Mouse (Mus musculus): ENCODE measurements around the gene Map7d2. TPM values are rescaled to one million over a fixed set of nuclear protein-coding genes. Genes with fewer than 3 reads are reported as not detected.
A peak's percentile ranks its signal among the peaks of the same experiment; 100 is the strongest.
"Not testable (repeated sequence)": the region's sequence is repeated elsewhere in the genome, so short reads cannot be mapped to it uniquely, and the experiment has no call there.

Map7d2 gene
- under 1 TPM; 0.22 to 0.66 TPM for total RNA-seq (2021)
- long read RNA-seq, experiment 1 = 0 reads
- long read RNA-seq, experiment 2, partial matches to known transcripts = 0 of 1 reads
- long read RNA-seq, experiment 2, other reads (novel, unspliced or antisense) = 1 of 1 reads

- no peak for TF ChIP-seq CTCF (IDR thresholded peaks at IDR 0.05)
- intact Hi-C loops (cut with DNase I) = no loop called here
- Histone ChIP-seq H3K4me3 (peak within 1 kb of the TSS; percentile 69), H3K27ac (no peak within 1 kb of the TSS)
- DNase-seq = peak; percentile 19
These were observed at the start of gene Map7d2 for GRCm38 (mm10) chrX:159414130-159414828. Gene Map7d2 (plus strand): TSS chrX:159414572.

GRCm38 (mm10) chrX:159371831-159372752 lies 42.3 kb upstream of the Map7d2 start, which contains the start of gene Eif1ax:
Gene Eif1ax (plus strand): TSS chrX:159372178.
- Histone ChIP-seq H3K27ac (peak within 1 kb of the TSS; percentile 94), H3K4me3 (peak within 1 kb of the TSS; percentile 85)
- TF ChIP-seq CTCF (IDR thresholded peaks at IDR 0.05) = peak; percentile 10; the same call in 1 of the 2 replicates
- intact Hi-C loops (cut with DNase I) = no loop called here
- peak; percentile 90 for DNase-seq

GRCm38 (mm10) chrX:159372753-159373144 lies 41.6 kb upstream of the Map7d2 start:
- peak overlapping the region; percentile 85 for H3K4me3 ChIP-seq
- peak overlapping the region; percentile 94 for H3K27ac ChIP-seq
- no peak for DNase-seq
- no peak for TF ChIP-seq CTCF (IDR thresholded peaks at IDR 0.05)
- intact Hi-C loops (cut with DNase I) = no loop called here

GRCm38 (mm10) chrX:159387105-159387504 lies 27.3 kb upstream of the Map7d2 start:
- TF ChIP-seq CTCF (IDR thresholded peaks at IDR 0.05) = no peak
- Histone ChIP-seq H3K4me3 (no peak overlapping the region), H3K27ac (no peak overlapping the region)
- no peak for DNase-seq
- intact Hi-C loops (cut with DNase I) = no loop called here

- H3K4me3 ChIP-seq = no peak overlapping the region
- intact Hi-C loops (cut with DNase I) = no loop called here
- TF ChIP-seq CTCF (IDR thresholded peaks at IDR 0.05) = no peak
- DNase-seq = no peak
- H3K27ac ChIP-seq = no peak overlapping the region
These were observed 25.4 kb upstream of the Map7d2 start for GRCm38 (mm10) chrX:159388953-159389352.

GRCm38 (mm10) chrX:159390347-159390962 lies 23.9 kb upstream of the Map7d2 start:
- Histone ChIP-seq H3K4me3 (no peak overlapping the region), H3K27ac (no peak overlapping the region)
- TF ChIP-seq CTCF (IDR thresholded peaks at IDR 0.05) = no peak
- intact Hi-C loops (cut with DNase I) = no loop called here
- no peak for DNase-seq

GRCm38 (mm10) chrX:159391239-159391638 lies 23.1 kb upstream of the Map7d2 start:
- Histone ChIP-seq H3K4me3 (no peak overlapping the region), H3K27ac (no peak overlapping the region)
- DNase-seq = no peak
- no peak for TF ChIP-seq CTCF (IDR thresholded peaks at IDR 0.05)
- intact Hi-C loops (cut with DNase I) = no loop called here

GRCm38 (mm10) chrX:159409253-159409652 lies 5.1 kb upstream of the Map7d2 start:
- DNase-seq = peak; percentile 18
- intact Hi-C loops (cut with DNase I) = no loop called here
- TF ChIP-seq CTCF (IDR thresholded peaks at IDR 0.05) = peak; percentile 49
- H3K4me3 ChIP-seq = no peak overlapping the region
- H3K27ac ChIP-seq = no peak overlapping the region

- no peak overlapping the region for H3K27ac ChIP-seq
- intact Hi-C loops (cut with DNase I) = no loop called here
- peak; percentile 15 for DNase-seq
- TF ChIP-seq CTCF (IDR thresholded peaks at IDR 0.05) = no peak
- H3K4me3 ChIP-seq = peak overlapping the region; percentile 69
These were observed 679 bp downstream of the Map7d2 start for GRCm38 (mm10) chrX:159414829-159415673.

GRCm38 (mm10) chrX:159430507-159430906 lies 16.1 kb downstream of the Map7d2 start:
- H3K4me3 ChIP-seq; H3K27ac ChIP-seq; DNase-seq; intact Hi-C loops (cut with DNase I): not testable (repeated sequence)

GRCm38 (mm10) chrX:159442128-159442527 lies 27.8 kb downstream of the Map7d2 start:
- H3K4me3 ChIP-seq = no peak overlapping the region
- peak; percentile 14 for DNase-seq
- H3K27ac ChIP-seq = no peak overlapping the region
- peak; percentile 49 for TF ChIP-seq CTCF (IDR thresholded peaks at IDR 0.05)
- intact Hi-C loops (cut with DNase I) = no loop called here

GRCm38 (mm10) chrX:159447133-159447532 lies 32.8 kb downstream of the Map7d2 start:
- DNase-seq = no peak
- intact Hi-C loops (cut with DNase I) = no loop called here
- Histone ChIP-seq H3K4me3 (no peak overlapping the region), H3K27ac (no peak overlapping the region)
- TF ChIP-seq CTCF (IDR thresholded peaks at IDR 0.05) = no peak

All from gastrocnemius, adult 2 months (tissue).